Mouse (Mus musculus): Measurements from ENCODE around the gene Dock9. TPM values are rescaled to one million over a fixed set of nuclear protein-coding genes. Genes with fewer than 3 reads are reported as not detected.

Gene Dock9
- polyA plus RNA-seq, 1 experiment from 2014 or later, result 11.2 TPM

DNA sequence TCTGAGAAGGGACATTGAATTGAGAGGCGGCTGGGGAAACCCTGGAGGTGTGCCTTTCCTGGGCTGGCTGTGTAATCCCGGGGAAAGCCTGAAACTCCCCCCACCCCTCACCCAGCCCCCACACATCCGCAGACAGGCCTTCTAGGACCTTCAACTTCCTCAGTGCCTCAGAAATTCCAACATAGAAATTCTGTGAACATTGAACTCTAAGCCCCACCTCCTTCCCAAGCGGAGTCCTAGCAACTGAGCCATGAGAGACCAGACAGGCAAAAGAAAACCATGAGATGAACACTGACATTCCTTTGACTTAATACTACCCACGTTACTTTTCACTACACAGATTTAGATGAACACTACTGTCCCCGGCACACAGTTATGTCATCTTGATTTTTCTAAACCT, 122.1 kb downstream of the Dock9 start:
- Histone ChIP-seq H3K27ac (replicated peaks; ENCODE audit: low read depth, low read length) (no peak overlapping the region), H3K27me3 (ENCODE audit: control insufficient read depth, insufficient read depth, low read length) (no peaks in the 10 kb centered on the region), H3K9ac (replicated peaks; ENCODE audit: low read length) (no peak overlapping the region), H3K36me3 (ENCODE audit: control insufficient read depth, insufficient read depth, low read length) (no peaks in the 10 kb centered on the region), H3K9me3 (ENCODE audit: control insufficient read depth, low read length) (no peaks in the 10 kb centered on the region), H3K4me3 (replicated peaks; ENCODE audit: low read depth, low read length) (no peak overlapping the region), H3K4me2 (ENCODE audit: low read length) (no peak overlapping the region), H3K4me1 (ENCODE audit: control insufficient read depth, insufficient read depth, low read length) (no peaks in the 10 kb centered on the region)
- no peak for DNase-seq
- no peak for ATAC-seq (ENCODE audit: low FRiP score, low TSS enrichment)
- WGBS, result 20% methylated on average over 6 of the region's 6 CpGs

DNA sequence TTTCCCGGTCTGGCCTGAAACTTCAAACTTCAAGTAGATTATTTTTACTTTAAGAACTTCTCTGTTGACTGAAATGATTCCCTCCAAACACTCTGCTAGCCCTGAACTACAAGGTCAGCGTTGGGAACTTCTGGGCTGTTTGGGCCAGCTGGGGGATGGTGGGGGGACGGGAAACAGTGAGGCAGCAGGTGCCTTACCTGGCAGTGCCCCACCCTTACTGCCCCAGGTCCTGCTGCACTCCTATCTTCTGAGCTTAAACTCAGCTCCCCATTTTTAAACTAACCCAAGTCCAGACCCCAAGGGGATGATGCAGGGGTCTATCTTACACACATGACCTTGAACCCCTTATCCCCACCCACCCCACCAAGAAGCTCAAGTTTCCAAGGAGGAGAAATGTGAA, 122.5 kb downstream of the Dock9 start:
- no peaks in the 10 kb centered on the region for H3K27me3 ChIP-seq (ENCODE audit: control insufficient read depth, insufficient read depth, low read length)
- no peak overlapping the region for H3K4me2 ChIP-seq (ENCODE audit: low read length)
- 65% methylated on average over 3 of the region's 3 CpGs for WGBS
- H3K27ac ChIP-seq (replicated peaks; ENCODE audit: low read depth, low read length), result no peak overlapping the region
- H3K9me3 ChIP-seq (ENCODE audit: control insufficient read depth, low read length), result no peaks in the 10 kb centered on the region
- H3K36me3 ChIP-seq (ENCODE audit: control insufficient read depth, insufficient read depth, low read length), result no peaks in the 10 kb centered on the region
- DNase-seq (no peak), ATAC-seq (ENCODE audit: low FRiP score, low TSS enrichment) (no peak)
- no peak overlapping the region for H3K4me3 ChIP-seq (replicated peaks; ENCODE audit: low read depth, low read length)
- H3K4me1 ChIP-seq (ENCODE audit: control insufficient read depth, insufficient read depth, low read length), result no peaks in the 10 kb centered on the region
- H3K9ac ChIP-seq (replicated peaks; ENCODE audit: low read length), result no peak overlapping the region

DNA sequence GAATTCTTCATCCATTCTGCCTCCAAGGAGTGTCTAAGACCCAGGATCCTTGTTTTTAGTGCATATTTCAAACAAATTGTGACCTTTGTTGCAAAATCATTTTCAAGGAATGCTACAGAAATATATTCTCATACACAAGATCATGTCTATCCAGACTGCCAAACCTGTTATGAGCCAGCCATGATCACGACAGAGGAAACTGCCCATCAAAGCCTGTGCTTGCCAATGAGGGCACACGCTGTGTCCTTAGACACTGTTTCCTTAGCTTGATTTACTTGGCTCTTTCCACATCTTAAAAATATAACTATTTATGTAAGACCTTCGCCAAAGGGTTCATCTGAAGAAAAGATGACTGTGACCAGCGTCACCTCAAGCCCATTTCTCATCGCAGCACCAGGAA, 127.6 kb downstream of the Dock9 start:
- Histone ChIP-seq H3K27me3 (ENCODE audit: control insufficient read depth, insufficient read depth, low read length) (no peaks in the 10 kb centered on the region), H3K4me1 (ENCODE audit: control insufficient read depth, insufficient read depth, low read length) (no peaks in the 10 kb centered on the region), H3K4me2 (ENCODE audit: low read length) (no peak overlapping the region), H3K9me3 (ENCODE audit: control insufficient read depth, low read length) (no peaks in the 10 kb centered on the region), H3K36me3 (ENCODE audit: control insufficient read depth, insufficient read depth, low read length) (no peaks in the 10 kb centered on the region), H3K4me3 (replicated peaks; ENCODE audit: low read depth, low read length) (no peak overlapping the region), H3K9ac (replicated peaks; ENCODE audit: low read length) (no peak overlapping the region), H3K27ac (replicated peaks; ENCODE audit: low read depth, low read length) (no peak overlapping the region)
- ATAC-seq (ENCODE audit: low FRiP score, low TSS enrichment) (no peak), DNase-seq (no peak)
- 92% methylated on average over 5 of the region's 5 CpGs for WGBS

DNA sequence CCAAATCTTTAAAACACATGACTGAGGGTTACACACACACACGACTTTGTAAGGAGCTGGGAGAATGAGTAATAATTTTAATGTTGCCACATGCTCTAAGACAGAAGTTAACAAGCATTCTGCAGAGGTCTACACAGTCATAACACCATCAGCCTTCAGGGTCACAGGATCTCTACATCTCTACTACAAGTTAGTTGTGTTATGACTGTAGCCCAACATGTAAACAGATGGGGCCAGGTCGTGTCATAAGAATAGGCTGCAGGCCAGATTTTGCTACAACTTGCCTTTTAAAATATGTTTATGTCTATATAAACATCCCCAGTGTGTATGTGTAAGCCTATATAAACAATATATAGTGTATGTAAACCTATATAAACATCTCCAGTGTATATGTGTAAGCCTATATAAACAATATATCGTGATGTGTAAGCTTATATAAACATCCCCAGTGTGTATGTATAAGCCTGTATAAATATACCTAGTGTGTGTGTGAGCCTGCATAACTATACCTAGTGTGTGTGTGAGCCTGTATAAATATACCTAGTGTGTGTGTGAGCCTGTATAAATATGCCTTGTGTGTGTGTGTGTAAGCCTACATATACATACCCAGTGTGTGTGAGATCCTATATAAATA, 130.9 kb downstream of the Dock9 start:
- WGBS, result 86% methylated on average over 3 of the region's 3 CpGs
- Histone ChIP-seq H3K4me1 (ENCODE audit: control insufficient read depth, insufficient read depth, low read length) (no peaks in the 10 kb centered on the region), H3K36me3 (ENCODE audit: control insufficient read depth, insufficient read depth, low read length) (no peaks in the 10 kb centered on the region), H3K9ac (replicated peaks; ENCODE audit: low read length) (no peak overlapping the region), H3K27ac (replicated peaks; ENCODE audit: low read depth, low read length) (no peak overlapping the region), H3K27me3 (ENCODE audit: control insufficient read depth, insufficient read depth, low read length) (no peaks in the 10 kb centered on the region), H3K9me3 (ENCODE audit: control insufficient read depth, low read length) (no peaks in the 10 kb centered on the region), H3K4me2 (ENCODE audit: low read length) (no peak overlapping the region), H3K4me3 (replicated peaks; ENCODE audit: low read depth, low read length) (no peak overlapping the region)
- ATAC-seq (ENCODE audit: low FRiP score, low TSS enrichment), result no peak
- DNase-seq, result no peak

DNA sequence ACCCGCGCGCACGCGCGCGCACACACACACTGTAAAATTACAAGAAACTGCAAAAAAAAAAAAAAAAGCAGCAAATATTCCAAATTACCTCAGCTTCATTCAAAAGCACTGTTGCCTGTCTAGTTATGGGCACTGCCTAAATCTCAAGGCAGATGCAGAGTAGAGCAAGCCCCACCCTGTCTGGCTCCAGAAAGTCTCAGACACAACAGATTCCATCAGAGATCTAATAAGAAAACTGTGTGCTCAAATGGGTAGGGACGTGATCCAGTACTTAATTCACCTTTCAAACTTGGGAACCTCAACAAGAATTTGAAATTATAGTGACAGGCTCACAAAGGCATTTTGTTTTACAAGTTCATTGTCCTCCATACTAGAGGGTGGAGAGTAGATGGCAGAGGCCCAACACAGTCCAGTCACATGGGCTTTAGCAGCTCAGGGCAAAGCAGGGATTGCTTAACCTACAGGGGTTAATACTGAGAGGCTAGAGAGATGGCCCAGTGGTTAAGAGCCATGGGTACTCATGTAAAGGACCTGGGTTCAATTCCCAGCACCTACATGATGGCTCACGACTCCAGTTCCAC, 131.9 kb downstream of the Dock9 start:
- H3K4me2 ChIP-seq (ENCODE audit: low read length), result no peak overlapping the region
- H3K9ac ChIP-seq (replicated peaks; ENCODE audit: low read length), result no peak overlapping the region
- H3K36me3 ChIP-seq (ENCODE audit: control insufficient read depth, insufficient read depth, low read length), result no peaks in the 10 kb centered on the region
- DNase-seq, result no peak
- WGBS, result 94% methylated on average over 9 of the region's 9 CpGs
- no peaks in the 10 kb centered on the region for H3K4me1 ChIP-seq (ENCODE audit: control insufficient read depth, insufficient read depth, low read length)
- no peak overlapping the region for H3K4me3 ChIP-seq (replicated peaks; ENCODE audit: low read depth, low read length)
- ATAC-seq (ENCODE audit: low FRiP score, low TSS enrichment), result no peak
- H3K9me3 ChIP-seq (ENCODE audit: control insufficient read depth, low read length), result no peaks in the 10 kb centered on the region
- H3K27ac ChIP-seq (replicated peaks; ENCODE audit: low read depth, low read length), result no peak overlapping the region
- no peaks in the 10 kb centered on the region for H3K27me3 ChIP-seq (ENCODE audit: control insufficient read depth, insufficient read depth, low read length)

DNA sequence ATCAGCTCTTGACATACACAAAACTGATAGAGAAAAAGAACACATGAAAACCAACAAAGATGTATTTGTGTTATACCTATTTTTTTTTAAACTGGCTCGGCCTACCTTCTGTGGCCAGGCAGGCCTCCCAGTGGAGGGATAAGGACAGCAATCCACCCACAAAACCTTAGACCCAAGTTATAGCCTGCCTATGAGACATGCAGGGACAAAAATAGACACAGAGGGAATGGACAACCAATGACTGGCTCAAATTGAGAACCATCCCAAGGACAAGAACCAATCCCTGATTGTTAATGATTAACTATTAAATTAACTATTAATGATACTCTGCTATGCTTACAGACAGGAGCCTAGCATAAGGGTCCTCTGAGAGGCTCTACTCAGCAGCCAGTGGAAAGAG, 133.7 kb downstream of the Dock9 start:
- Histone ChIP-seq H3K27me3 (ENCODE audit: control insufficient read depth, insufficient read depth, low read length) (no peaks in the 10 kb centered on the region), H3K4me1 (ENCODE audit: control insufficient read depth, insufficient read depth, low read length) (no peaks in the 10 kb centered on the region), H3K9ac (replicated peaks; ENCODE audit: low read length) (no peak overlapping the region), H3K27ac (replicated peaks; ENCODE audit: low read depth, low read length) (no peak overlapping the region), H3K9me3 (ENCODE audit: control insufficient read depth, low read length) (no peaks in the 10 kb centered on the region), H3K4me3 (replicated peaks; ENCODE audit: low read depth, low read length) (no peak overlapping the region), H3K36me3 (ENCODE audit: control insufficient read depth, insufficient read depth, low read length) (no peaks in the 10 kb centered on the region), H3K4me2 (ENCODE audit: low read length) (no peak overlapping the region)
- no peak for ATAC-seq (ENCODE audit: low FRiP score, low TSS enrichment)
- no peak for DNase-seq
- 97% methylated on average over 1 of the region's 1 CpGs for WGBS

DNA sequence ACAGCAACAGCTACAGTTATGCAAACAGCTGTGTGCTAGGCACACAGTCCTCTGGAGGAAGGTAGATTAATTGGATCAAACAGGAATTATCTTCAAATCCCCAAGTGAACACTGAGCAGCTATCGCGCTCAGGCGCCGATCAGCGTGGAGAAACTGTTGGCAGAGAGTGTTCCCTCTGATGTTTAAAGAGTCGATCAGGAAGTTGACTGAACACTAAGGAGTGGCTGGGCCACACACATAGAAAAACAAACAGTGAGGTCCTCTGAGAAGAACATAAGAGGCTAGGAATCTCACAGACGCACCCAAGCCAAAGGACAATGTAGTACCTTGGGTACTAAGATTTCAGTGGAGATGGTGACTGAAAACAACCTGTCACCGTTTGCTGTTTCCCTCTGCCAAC, 136.7 kb downstream of the Dock9 start:
- Histone ChIP-seq H3K36me3 (ENCODE audit: control insufficient read depth, insufficient read depth, low read length) (0 out of 2 replicates have a peak, but pooled peaks cover 4% of the 10 kb centered on the region), H3K9ac (replicated peaks; ENCODE audit: low read length) (no peak overlapping the region), H3K9me3 (ENCODE audit: control insufficient read depth, low read length) (no peaks in the 10 kb centered on the region), H3K27me3 (ENCODE audit: control insufficient read depth, insufficient read depth, low read length) (no peaks in the 10 kb centered on the region), H3K4me2 (ENCODE audit: low read length) (no peak overlapping the region), H3K27ac (replicated peaks; ENCODE audit: low read depth, low read length) (no peak overlapping the region), H3K4me3 (replicated peaks; ENCODE audit: low read depth, low read length) (no peak overlapping the region), H3K4me1 (ENCODE audit: control insufficient read depth, insufficient read depth, low read length) (no peaks in the 10 kb centered on the region)
- WGBS, result 67% methylated on average over 8 of the region's 8 CpGs
- peak; percentile 20 for DNase-seq
- ATAC-seq (ENCODE audit: low FRiP score, low TSS enrichment), result no peak

DNA sequence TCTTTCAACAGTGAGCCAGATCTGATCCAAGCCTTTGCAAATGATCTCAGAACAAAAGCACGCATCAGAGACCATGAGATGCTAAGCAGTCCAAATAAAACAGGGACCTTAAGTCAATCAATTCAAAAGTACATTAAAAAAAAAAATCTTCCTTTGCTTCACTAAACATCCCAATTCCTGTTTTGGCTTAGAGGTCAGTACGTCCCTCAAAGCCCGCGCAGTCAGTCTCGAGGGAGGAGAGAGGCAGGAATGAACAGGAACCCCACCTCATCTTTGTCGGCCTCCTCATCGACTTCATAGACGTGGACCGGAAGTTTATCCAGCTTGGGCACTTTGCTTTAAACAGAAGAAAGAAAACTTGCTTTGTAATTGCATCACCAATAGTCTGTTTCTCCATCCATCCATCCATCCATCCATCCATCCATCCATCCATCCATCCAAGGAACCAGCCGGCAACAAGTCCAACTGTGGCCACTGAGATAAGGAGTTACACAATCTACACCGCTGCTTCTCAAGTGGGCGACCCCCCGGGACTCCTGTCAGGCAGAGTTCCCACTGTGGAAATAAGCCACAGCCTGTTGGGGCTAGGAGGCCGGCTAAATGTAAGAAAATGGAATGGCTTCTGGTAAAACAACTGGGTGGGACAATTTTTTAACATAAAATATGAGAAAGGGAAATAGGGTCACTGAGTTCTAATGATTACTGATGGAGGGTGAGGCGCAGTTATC, 137.3 kb downstream of the Dock9 start:
- no peaks in the 10 kb centered on the region for H3K27me3 ChIP-seq (ENCODE audit: control insufficient read depth, insufficient read depth, low read length)
- H3K4me3 ChIP-seq (replicated peaks; ENCODE audit: low read depth, low read length), result no peak overlapping the region
- no peak overlapping the region for H3K9ac ChIP-seq (replicated peaks; ENCODE audit: low read length)
- no peak overlapping the region for H3K27ac ChIP-seq (replicated peaks; ENCODE audit: low read depth, low read length)
- no peak overlapping the region for H3K4me2 ChIP-seq (ENCODE audit: low read length)
- H3K4me1 ChIP-seq (ENCODE audit: control insufficient read depth, insufficient read depth, low read length), result no peaks in the 10 kb centered on the region
- ATAC-seq (ENCODE audit: low FRiP score, low TSS enrichment), result no peak
- no peak for DNase-seq
- 0 out of 2 replicates have a peak, but pooled peaks cover 4% of the 10 kb centered on the region for H3K36me3 ChIP-seq (ENCODE audit: control insufficient read depth, insufficient read depth, low read length)
- H3K9me3 ChIP-seq (ENCODE audit: control insufficient read depth, low read length), result no peaks in the 10 kb centered on the region
- WGBS, result 91% methylated on average over 15 of the region's 15 CpGs

Data from midbrain, embryonic 14.5 days (tissue).